Mouse (Mus musculus) forebrain, postnatal 0 days (tissue): ENCODE measurements around the gene B4galt4. TPM values are rescaled to one million over a fixed set of nuclear protein-coding genes. Genes with fewer than 3 reads are reported as not detected.
A peak's percentile ranks its signal among the peaks of the same experiment; 100 is the strongest.

Experiments
- ATAC-seq: fragments of 200-750 bp; cut with Nextera tagmentation; 2 replicates; pipeline ENCODE4 v1.8.0; 2017; ENCODE audit warnings: mild to moderate bottlenecking, moderate library complexity
- DNase-seq: peaks from one replicate; pipeline ENCODE4 v3.0.0-alpha.2; 2015
- H3K27ac ChIP-seq: fragments of 300-500 bp; sonication (generic); 2 replicates; pipeline ENCODE4 v1.5.1; 2014; ENCODE audit warnings: low read depth, mild to moderate bottlenecking, antibody characterized with exemption, low read length, moderate library complexity, mixed read lengths
- H3K27me3 ChIP-seq: fragments of 300-500 bp; sonication (generic); 2 replicates; pipeline ENCODE4 v1.6.1; 2014; ENCODE audit warnings: mild to moderate bottlenecking, low read length, mixed read lengths; ENCODE audit not compliant: insufficient read depth
- H3K36me3 ChIP-seq: fragments of 300-500 bp; sonication (generic); 2 replicates; pipeline ENCODE4 v1.6.1; 2014; ENCODE audit warnings: mild to moderate bottlenecking, moderate library complexity; ENCODE audit not compliant: insufficient read depth
- H3K4me1 ChIP-seq: fragments of 300-500 bp; sonication (generic); 2 replicates; pipeline ENCODE4 v1.6.1; 2014; ENCODE audit warnings: antibody characterized with exemption; ENCODE audit not compliant: insufficient read depth
- H3K4me2 ChIP-seq: fragments of 300-500 bp; sonication (generic); 2 replicates; pipeline ENCODE4 v1.6.1; 2014; ENCODE audit warnings: low read depth, mild to moderate bottlenecking, moderate library complexity
- H3K4me3 ChIP-seq: fragments of 300-500 bp; sonication (generic); 2 replicates; pipeline ENCODE4 v1.5.1; 2014; ENCODE audit warnings: low read depth, low read length, mixed read lengths
- H3K9ac ChIP-seq: fragments of 300-500 bp; sonication (generic); 2 replicates; pipeline ENCODE4 v1.6.1; 2014; ENCODE audit warnings: mild to moderate bottlenecking
- H3K9me3 ChIP-seq: fragments of 300-500 bp; sonication (generic); 2 replicates; pipeline ENCODE4 v1.6.1; 2016; ENCODE audit warnings: low read length
- CTCF ChIP-seq: sonication (generic); IDR thresholded peaks from 2 replicates; pipeline ENCODE4 v1.5.1; 2016; ENCODE audit warnings: antibody characterized with exemption, control low read depth, low read depth
- WGBS: fragments of 180-500 bp; shearing (Covaris S2); extraction: QIAGEN DNeasy Blood & Tissue Kit; methylation state at CpG from one replicate; pipeline ENCODE4 v1.1.7; 2014; 5-methylcytosine and 5-hydroxymethylcytosine counted together
- polyA plus RNA-seq: library from polyadenylated mRNA; unstranded; fragments of >200 nt; fragmentation: Nextera tagmentation; extraction: Ambion mirVana; gene quantifications from 2 replicates; pipeline ENCODE4 v1.2.1, GENCODE M21; 2015
- total RNA-seq: library from RNA; depleted of rRNA; stranded (reverse); fragments of >200 nt; gene quantifications from 2 replicates; pipeline ENCODE4 v1.2.3, GENCODE M21; 2014

Gene B4galt4
- total and polyA plus RNA-seq, 2 experiments from 2014 or later = 25.0 to 27.3 TPM

DNA sequence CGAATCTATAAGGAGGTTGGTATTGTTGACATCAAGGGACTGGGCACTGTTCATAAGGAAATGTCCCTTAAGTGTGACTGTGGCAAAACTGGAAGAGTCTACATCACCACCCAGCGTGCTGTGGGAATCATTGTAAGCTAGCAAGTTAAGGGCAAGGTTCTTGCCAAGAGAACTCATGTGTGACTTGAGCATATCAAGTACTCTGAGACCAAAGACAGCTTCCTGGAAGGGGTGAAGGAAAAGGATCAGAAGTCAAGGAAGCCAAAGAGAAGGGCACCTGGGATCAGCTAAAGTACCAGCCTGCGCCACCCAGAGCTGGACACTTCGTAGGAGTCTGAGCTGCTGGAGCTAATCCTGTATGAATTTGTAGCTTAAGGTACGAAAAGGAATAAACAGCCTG, 18.2 kb downstream of the B4galt4 start:
- Histone ChIP-seq H3K27ac (no peak overlapping the region), H3K4me3 (no peak overlapping the region), H3K27me3 (no peaks in the 10 kb centered on the region), H3K9me3 (no peaks in the 10 kb centered on the region), H3K4me1 (no peaks in the 10 kb centered on the region), H3K4me2 (no peak overlapping the region), H3K36me3 (peaks cover 47% of the 10 kb centered on the region), H3K9ac (no peak overlapping the region)
- ATAC-seq = no peak
- TF ChIP-seq CTCF = no peak
- 94% methylated on average over 5 of the region's 5 CpGs for WGBS
- DNase-seq = no peak

DNA sequence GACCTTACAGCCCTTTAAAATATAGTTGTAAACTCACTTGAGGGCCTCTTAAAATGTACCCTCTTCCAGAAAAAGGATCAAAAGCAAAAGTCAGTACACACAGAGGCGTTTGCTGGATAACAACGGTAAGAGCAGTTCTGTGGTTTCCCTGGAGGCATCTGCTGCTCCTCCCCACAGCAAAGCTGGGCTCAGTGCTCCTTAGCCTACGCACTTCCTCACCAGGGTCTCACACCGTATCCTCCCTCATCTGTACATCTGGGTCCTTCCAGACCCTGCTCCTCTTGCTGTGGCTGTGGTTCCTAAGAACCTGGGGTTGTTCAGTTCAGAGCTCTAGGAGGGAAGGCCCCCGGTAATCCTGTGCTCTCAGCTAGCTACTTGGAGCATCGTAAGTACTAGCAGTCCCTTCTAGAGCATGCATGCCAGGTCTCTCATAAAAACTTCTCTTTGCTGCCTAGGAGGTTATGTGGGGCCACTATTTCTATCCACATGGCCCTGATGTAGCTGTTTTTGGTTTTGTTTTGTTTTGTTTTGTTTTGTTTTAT, 18.8 kb downstream of the B4galt4 start:
- WGBS = 92% methylated on average over 6 of the region's 6 CpGs
- no peaks in the 10 kb centered on the region for H3K27me3 ChIP-seq
- TF ChIP-seq CTCF = no peak
- no peak for ATAC-seq
- H3K9ac ChIP-seq = no peak overlapping the region
- H3K4me3 ChIP-seq = no peak overlapping the region
- H3K4me1 ChIP-seq = no peaks in the 10 kb centered on the region
- no peak overlapping the region for H3K27ac ChIP-seq
- H3K36me3 ChIP-seq = peaks cover 51% of the 10 kb centered on the region
- no peaks in the 10 kb centered on the region for H3K9me3 ChIP-seq
- H3K4me2 ChIP-seq = no peak overlapping the region
- no peak for DNase-seq

DNA sequence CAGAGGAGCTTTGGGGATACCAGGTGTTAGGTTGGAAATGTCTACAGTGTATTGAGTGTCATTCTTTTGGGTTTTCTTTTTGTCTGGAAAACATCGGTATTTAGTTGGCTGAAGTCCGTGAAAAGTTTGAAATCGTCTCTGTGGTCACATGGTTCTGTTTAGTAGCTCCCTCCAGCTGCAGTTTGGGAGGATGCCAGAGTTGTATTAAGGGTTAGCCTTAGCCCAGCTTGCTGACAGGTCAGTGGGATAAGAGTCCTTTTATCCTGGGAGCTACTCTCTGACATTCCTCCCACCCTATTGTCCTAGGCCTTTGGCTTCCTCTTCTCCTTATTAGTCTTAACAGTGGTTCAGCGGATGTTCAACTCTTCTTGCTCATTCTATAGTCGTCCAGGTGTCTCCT, 19.9 kb downstream of the B4galt4 start:
- Histone ChIP-seq H3K4me3 (no peak overlapping the region), H3K4me1 (no peaks in the 10 kb centered on the region), H3K4me2 (no peak overlapping the region), H3K9me3 (no peaks in the 10 kb centered on the region), H3K9ac (no peak overlapping the region), H3K27me3 (no peaks in the 10 kb centered on the region), H3K36me3 (peaks cover 56% of the 10 kb centered on the region), H3K27ac (no peak overlapping the region)
- TF ChIP-seq CTCF = no peak
- WGBS = 85% methylated on average over 5 of the region's 5 CpGs
- DNase-seq (no peak), ATAC-seq (no peak)

DNA sequence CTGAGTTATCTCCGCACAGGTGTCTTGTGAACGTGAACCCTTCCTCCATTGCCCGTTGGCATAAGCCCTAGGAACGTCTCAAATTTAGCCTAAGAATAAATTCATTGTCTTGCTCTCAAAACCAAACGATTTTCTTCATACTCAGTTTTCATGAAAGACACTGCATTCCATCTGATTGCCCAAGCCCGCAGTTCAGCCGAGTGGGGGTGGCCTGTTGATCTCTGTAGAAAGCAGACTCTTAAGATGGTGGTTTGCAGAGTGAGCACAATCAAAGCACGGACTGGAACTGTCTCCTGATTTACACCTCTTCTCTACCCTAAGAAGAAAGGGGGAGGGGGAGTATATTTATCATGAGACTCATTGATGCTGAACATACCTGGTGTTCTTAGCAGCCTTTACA, 20.3 kb downstream of the B4galt4 start:
- H3K4me3 ChIP-seq = no peak overlapping the region
- no peak overlapping the region for H3K27ac ChIP-seq
- TF ChIP-seq CTCF = no peak
- H3K9ac ChIP-seq = no peak overlapping the region
- DNase-seq (no peak), ATAC-seq (no peak)
- no peak overlapping the region for H3K4me2 ChIP-seq
- no peaks in the 10 kb centered on the region for H3K4me1 ChIP-seq
- no peaks in the 10 kb centered on the region for H3K27me3 ChIP-seq
- H3K36me3 ChIP-seq = peaks cover 58% of the 10 kb centered on the region
- 89% methylated on average over 8 of the region's 8 CpGs for WGBS
- H3K9me3 ChIP-seq = no peaks in the 10 kb centered on the region

DNA sequence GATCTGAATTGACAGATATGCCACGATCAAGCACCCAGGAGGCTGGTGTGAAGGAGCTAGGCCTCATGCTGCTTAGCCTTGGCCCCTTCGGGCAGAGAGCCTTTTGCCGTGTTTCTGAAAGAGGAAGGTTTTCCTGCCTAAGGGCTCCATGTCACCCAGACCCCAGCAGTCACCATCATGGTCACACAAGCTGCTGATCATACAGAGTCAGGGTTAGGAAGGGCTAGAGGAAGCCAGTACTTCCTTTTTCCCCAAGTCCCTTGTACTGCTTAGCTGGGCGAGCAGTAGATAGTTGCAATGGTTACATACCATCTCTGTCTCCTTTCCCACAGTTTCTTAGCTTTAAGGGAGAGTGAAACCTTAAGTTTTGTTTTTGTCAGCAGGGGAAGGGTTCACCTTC, 21.4 kb downstream of the B4galt4 start:
- Histone ChIP-seq H3K27ac (no peak overlapping the region), H3K36me3 (peaks cover 63% of the 10 kb centered on the region), H3K9ac (no peak overlapping the region), H3K9me3 (no peaks in the 10 kb centered on the region), H3K4me1 (no peaks in the 10 kb centered on the region), H3K4me2 (no peak overlapping the region), H3K4me3 (no peak overlapping the region), H3K27me3 (no peaks in the 10 kb centered on the region)
- no peak for ATAC-seq
- DNase-seq = no peak
- TF ChIP-seq CTCF = no peak
- 89% methylated on average over 4 of the region's 4 CpGs for WGBS

DNA sequence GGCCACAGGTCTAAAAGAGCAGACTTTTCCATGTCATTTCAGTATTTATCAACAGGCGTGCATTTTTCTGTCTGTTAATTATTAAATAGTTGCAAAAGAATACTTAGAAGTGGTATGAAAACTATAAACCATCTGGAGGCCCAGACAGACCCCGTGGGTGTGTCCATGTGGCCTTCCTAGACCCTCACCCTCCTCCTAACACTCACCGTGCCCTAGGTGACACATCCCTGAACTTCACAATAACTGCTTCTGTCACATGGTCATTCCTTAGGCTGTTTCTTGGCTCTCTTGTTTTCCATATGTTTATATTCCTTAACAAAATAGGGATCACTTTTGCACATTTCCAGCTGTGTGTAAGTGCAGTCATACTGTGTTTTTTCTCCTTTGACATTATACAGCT, 24.6 kb downstream of the B4galt4 start:
- H3K36me3 ChIP-seq = peaks cover 53% of the 10 kb centered on the region
- no peaks in the 10 kb centered on the region for H3K9me3 ChIP-seq
- DNase-seq (no peak), ATAC-seq (no peak)
- no peak overlapping the region for H3K4me2 ChIP-seq
- H3K4me1 ChIP-seq = no peaks in the 10 kb centered on the region
- H3K27me3 ChIP-seq = no peaks in the 10 kb centered on the region
- 69% methylated on average over 3 of the region's 3 CpGs for WGBS
- H3K9ac ChIP-seq = no peak overlapping the region
- no peak for TF ChIP-seq CTCF
- no peak overlapping the region for H3K4me3 ChIP-seq
- no peak overlapping the region for H3K27ac ChIP-seq

DNA sequence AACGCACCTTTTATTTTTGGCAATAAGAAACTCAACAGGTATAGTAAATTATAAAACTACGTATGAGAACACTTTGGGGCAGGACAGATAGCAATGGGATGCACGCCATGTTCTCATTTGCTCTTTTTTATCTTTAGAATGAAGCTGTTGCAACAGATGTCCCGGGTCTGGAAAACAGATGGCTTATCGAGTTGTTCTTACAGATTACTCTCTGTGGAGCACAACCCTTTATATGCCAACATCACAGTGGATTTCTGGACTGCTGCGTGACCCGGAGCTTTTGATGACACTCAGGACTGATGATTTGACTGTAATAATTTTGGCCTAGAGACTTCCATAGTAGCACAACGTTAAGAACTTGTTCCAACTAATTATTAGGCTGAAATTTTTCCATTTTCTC, 25.7 kb downstream of the B4galt4 start:
- DNase-seq (peak; percentile 17), ATAC-seq (no peak)
- Histone ChIP-seq H3K4me1 (no peaks in the 10 kb centered on the region), H3K4me3 (no peak overlapping the region), H3K36me3 (peaks cover 48% of the 10 kb centered on the region), H3K27ac (no peak overlapping the region), H3K9me3 (no peaks in the 10 kb centered on the region), H3K27me3 (no peaks in the 10 kb centered on the region), H3K4me2 (no peak overlapping the region), H3K9ac (no peak overlapping the region)
- 75% methylated on average over 8 of the region's 8 CpGs for WGBS
- TF ChIP-seq CTCF = no peak
